Mouse (Mus musculus) bone marrow macrophage, adult 2 months (primary cell): ENCODE data around the gene Aldh16a1.

Experiments
- CTCF ChIP-seq: IDR thresholded peaks from 2 replicates; pipeline ENCODE4 v1.5.1; 2012; ENCODE audit warnings: low read depth, mild to moderate bottlenecking, low read length, moderate library complexity
- POLR2A ChIP-seq: IDR thresholded peaks from 2 replicates; pipeline ENCODE4 v1.6.1; 2012; ENCODE audit warnings: mild to moderate bottlenecking, low read depth, low read length, borderline replicate concordance

DNA sequence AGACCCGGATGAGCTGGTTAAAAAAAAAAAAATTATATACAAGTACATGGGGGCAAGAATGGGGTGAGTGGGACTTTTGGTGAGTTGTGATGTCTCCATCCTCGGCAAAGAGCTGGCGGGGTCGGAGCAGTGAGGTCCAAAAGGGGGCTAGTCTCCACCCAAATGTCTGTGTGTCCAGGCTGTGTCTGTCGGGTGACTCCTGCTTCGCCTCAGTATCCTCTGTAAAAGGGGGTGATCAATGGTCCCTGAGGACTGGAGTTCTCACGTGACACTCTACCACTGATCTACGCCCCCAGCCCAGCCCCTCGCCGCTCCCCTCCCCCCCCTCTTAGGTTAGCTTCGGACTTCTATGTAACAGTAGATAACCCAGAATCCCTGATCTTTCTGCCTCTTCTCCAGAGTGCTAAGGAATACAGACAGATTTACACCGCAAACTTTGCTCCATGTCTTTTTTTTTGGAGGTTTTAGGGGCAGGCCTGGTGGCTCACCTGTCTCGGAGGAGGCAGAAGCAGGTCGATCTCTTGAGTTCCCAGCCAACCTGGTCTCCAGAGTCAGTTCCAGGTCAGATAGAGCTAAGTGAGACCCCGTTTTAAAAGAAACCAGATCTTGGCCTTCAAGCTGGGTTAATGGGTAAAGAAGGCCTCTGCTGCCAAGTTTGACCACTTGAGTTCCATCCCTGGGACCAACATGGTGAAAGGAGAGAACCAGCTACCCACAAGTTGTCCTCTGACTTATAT lies 24.4 kb downstream of the Aldh16a1 start:
- TF ChIP-seq CTCF (no peak), POLR2A (no peak)
